Mouse (Mus musculus) hindbrain, embryonic 14.5 days (tissue): ENCODE results near the gene Asb16. TPM values are rescaled to one million over a fixed set of nuclear protein-coding genes. Genes with fewer than 3 reads are reported as not detected.

Experiments used
- ATAC-seq: fragments of 200-750 bp; cut with Nextera tagmentation; 2 replicates; pipeline ENCODE4 v1.8.0; 2017; ENCODE audit warnings: moderate number of reproducible peaks, mild to moderate bottlenecking, moderate TSS enrichment, moderate library complexity; ENCODE audit not compliant: low FRiP score
- DNase-seq: peaks from one replicate; pipeline ENCODE4 v3.0.0-alpha.2; 2015; ENCODE audit warnings: low spot score
- H3K27ac ChIP-seq: fragments of 300-500 bp; sonication (generic); 2 replicates; pipeline ENCODE4 v1.5.1; 2014; ENCODE audit warnings: mild to moderate bottlenecking, moderate library complexity
- H3K27me3 ChIP-seq: fragments of 300-500 bp; sonication (generic); 2 replicates; pipeline ENCODE4 v1.6.1; 2014; ENCODE audit warnings: mild to moderate bottlenecking, low read length, mixed read lengths; ENCODE audit not compliant: control insufficient read depth, insufficient read depth
- H3K36me3 ChIP-seq: fragments of 300-500 bp; sonication (generic); replicated peaks from 2 replicates; pipeline ENCODE4 v1.6.1; 2014; ENCODE audit not compliant: control insufficient read depth, insufficient read depth
- H3K4me1 ChIP-seq: fragments of 300-500 bp; sonication (generic); replicated peaks from 2 replicates; pipeline ENCODE4 v1.6.1; 2014; ENCODE audit warnings: antibody characterized with exemption, low read length, mixed read lengths; ENCODE audit not compliant: control insufficient read depth, insufficient read depth
- H3K4me2 ChIP-seq: fragments of 300-500 bp; sonication (generic); replicated peaks from 2 replicates; pipeline ENCODE4 v1.6.1; 2014; ENCODE audit warnings: mild to moderate bottlenecking, moderate library complexity
- H3K4me3 ChIP-seq: fragments of 300-500 bp; sonication (generic); replicated peaks from 2 replicates; pipeline ENCODE4 v1.5.1; 2014; ENCODE audit warnings: mild to moderate bottlenecking, low read length
- H3K9ac ChIP-seq: fragments of 300-500 bp; sonication (generic); 2 replicates; pipeline ENCODE4 v1.6.1; 2014
- H3K9me3 ChIP-seq: fragments of 300-500 bp; sonication (generic); 2 replicates; pipeline ENCODE4 v1.6.1; 2016; ENCODE audit warnings: low read length; ENCODE audit not compliant: control insufficient read depth
- WGBS: fragments of 180-500 bp; shearing (Covaris S2); extraction: QIAGEN DNeasy Blood & Tissue Kit; methylation state at CpG from one replicate; pipeline ENCODE4 v1.1.7; 2014; 5-methylcytosine and 5-hydroxymethylcytosine counted together
- polyA plus RNA-seq: library from polyadenylated mRNA; unstranded; fragments of >200 nt; fragmentation: Nextera tagmentation; extraction: Ambion mirVana; gene quantifications from 2 replicates; pipeline ENCODE4 v1.2.1, GENCODE M21; 2014

Asb16 gene
- polyA plus RNA-seq, 1 experiment from 2014 or later: 0.07 TPM

DNA sequence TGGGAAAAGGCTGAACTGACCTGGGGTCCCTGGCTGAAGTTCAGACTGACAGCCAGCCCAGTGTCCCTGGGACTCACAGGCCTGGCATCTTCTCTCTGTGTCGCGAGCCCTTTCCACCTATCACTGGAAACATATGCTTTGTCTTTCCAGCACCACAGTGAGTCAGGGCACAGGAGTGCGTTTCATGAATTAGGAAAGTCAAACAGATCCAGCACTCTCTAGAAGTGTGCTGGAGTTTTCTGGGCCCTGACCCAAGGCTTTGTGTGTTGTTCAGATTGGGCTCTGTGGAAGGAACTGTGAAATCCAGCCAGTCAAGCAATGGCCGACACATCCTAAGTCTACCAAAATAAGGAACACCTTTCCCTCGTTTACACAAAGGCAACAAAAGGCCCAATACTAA is 43.3 kb upstream of the Asb16 start:
- peak overlapping the region; percentile 33; the same call in 1 of the 2 replicates for H3K9ac ChIP-seq
- no peaks in the 10 kb centered on the region for H3K27me3 ChIP-seq
- H3K4me1 ChIP-seq: peaks cover 50% of the 10 kb centered on the region
- peak overlapping the region; percentile 48 for H3K4me2 ChIP-seq
- H3K36me3 ChIP-seq: peaks cover 23% of the 10 kb centered on the region
- ATAC-seq (no peak), DNase-seq (no peak)
- H3K27ac ChIP-seq: no peak overlapping the region
- no peaks in the 10 kb centered on the region for H3K9me3 ChIP-seq
- WGBS: 60% methylated on average over 5 of the region's 5 CpGs
- H3K4me3 ChIP-seq: no peak overlapping the region

DNA sequence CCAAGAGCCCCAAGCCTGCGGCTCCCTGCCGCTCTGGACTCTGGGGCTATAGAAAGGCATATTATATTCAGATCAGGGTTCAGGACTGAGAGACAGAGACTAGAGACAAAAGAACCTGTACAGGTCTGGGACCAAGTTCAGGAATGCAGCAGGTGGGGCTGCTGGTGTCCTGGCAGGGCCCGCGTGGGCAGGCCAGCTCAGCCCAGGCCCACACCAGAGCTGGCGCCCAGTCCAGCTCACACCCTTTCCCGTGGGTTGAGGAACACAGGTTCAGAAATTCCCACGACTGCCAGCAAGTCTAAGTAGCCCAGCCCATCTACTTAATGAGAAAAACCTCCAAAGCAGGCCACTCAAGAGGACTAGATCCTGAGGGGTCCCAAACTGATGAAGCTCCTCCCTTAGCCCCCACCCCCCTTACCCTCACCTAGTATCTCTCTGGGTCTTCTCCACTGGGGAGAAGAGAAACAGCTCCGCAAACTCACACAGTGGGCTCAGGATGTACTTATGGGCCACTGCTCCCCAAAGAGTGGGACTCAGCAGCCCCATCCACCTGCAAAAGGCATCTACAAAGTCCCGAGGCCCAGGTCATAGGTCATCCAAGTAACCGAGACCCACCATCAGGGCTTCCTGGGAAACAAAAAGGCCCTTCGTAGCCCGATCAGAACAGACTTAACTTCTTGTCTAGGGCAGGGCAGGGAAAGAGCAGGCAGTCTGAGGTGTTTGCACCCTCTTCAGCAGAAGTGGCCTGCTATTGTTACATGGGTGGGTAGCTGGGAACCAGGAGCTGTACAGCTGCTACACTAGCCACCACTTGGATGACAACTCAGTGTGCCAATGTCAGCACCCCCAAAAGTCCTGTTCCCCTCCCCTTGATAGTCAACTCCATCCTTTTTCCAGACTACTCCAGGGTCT is 42.2 kb upstream of the Asb16 start:
- no peak overlapping the region for H3K4me3 ChIP-seq
- peak overlapping the region; percentile 88 for H3K4me2 ChIP-seq
- 56% methylated on average over 12 of the region's 12 CpGs for WGBS
- H3K27ac ChIP-seq: peak overlapping the region; percentile 95; the same call in 1 of the 2 replicates
- DNase-seq (no peak), ATAC-seq (no peak)
- H3K4me1 ChIP-seq: peaks cover 50% of the 10 kb centered on the region
- H3K36me3 ChIP-seq: peaks cover 23% of the 10 kb centered on the region
- H3K9me3 ChIP-seq: no peaks in the 10 kb centered on the region
- peak overlapping the region; percentile 91 for H3K9ac ChIP-seq
- H3K27me3 ChIP-seq: no peaks in the 10 kb centered on the region

DNA sequence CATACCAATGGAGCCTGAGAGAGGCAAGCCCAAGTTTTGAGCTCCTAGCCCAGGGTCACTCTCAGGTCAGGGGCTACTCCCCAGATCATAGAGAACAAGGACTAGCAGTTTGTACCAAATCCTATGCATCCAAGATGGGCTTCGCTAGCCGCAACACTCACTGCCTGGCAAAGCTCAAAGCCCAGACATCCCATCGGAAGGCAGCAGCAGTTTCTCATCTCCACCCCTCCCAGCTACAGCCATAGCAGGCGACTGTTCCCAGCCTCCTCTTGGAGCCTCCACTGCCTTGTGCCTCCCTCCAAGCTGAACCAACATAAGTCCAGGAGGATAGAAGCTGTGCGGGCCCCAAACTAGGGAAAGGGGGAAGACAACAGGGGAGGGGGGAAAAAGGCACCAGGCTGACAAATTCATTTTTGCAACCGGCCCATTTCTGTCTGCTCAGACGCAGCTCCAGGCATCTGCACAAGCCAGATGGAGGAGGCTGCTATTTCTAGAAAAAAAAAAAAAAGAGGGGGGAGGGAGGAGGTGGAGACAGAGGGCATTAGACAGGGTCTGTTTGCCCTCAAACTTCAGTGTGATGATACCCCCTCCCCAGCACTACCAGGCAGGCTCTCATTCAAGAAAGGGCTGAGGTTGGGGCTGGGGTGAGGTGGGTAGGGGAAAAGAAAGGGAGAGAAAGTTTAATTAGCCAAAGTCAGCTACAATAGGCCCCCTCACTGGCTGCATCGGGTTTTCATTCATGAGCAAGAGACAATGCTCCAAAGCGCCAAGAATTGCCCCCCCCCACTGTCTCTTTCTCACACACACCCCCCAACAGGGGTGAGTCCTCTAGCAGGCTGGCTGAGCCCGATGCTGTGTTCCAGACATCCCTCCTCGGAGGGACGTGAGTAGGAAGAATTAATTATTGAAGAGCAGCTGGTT is 41.0 kb upstream of the Asb16 start:
- Histone ChIP-seq H3K9me3 (no peaks in the 10 kb centered on the region), H3K9ac (peak overlapping the region; percentile 91), H3K4me1 (peaks cover 50% of the 10 kb centered on the region), H3K4me2 (peak overlapping the region; percentile 88), H3K4me3 (peak overlapping the region; percentile 98), H3K27ac (peak overlapping the region; percentile 95), H3K36me3 (peaks cover 13% of the 10 kb centered on the region), H3K27me3 (no peaks in the 10 kb centered on the region)
- DNase-seq: no peak
- 8% methylated on average over 12 of the region's 12 CpGs for WGBS
- peak; percentile 46 for ATAC-seq

GRCm38 (mm10) chr11:102228191-102228545 is 40.4 kb upstream of the Asb16 start:
- Histone ChIP-seq H3K27me3 (no peaks in the 10 kb centered on the region), H3K9me3 (no peaks in the 10 kb centered on the region), H3K4me2 (peak overlapping the region; percentile 88), H3K4me1 (peaks cover 49% of the 10 kb centered on the region), H3K4me3 (peak overlapping the region; percentile 98), H3K36me3 (peaks cover 8% of the 10 kb centered on the region; the same call in 1 of the 2 replicates), H3K27ac (peak overlapping the region; percentile 95), H3K9ac (peak overlapping the region; percentile 91)
- DNase-seq: no peak
- 17% methylated on average over 9 of the region's 9 CpGs for WGBS
- no peak; the same call in 1 of the 2 replicates for ATAC-seq

DNA sequence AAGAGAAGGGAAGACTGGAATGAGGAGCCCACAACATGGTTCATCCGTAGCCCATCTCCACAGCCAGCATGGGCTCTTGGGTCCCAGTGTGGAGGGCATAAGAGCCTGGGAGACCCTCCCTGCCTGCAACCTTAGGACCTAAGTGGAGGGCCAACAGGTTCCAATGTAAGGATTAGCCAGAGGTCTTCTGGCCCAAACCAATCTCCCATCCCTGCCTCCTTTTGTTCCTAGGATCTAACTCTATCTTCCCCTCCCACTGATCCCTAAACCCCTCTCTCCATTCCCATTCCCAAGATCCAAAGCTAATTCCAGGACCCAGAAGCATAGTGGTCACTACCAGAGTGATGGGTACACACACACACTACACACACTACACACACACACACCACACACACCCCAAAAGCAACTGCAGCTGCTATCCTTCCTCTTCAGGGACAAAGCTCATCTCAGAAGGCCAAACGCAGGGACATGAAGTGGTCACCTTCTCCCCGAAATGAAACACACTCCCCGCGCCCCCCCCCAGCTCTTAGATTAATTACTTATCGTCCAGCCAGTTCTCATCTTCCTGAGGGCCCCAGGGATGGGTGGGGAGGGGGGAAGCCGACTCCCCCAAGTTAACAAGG is 39.8 kb upstream of the Asb16 start:
- Histone ChIP-seq H3K4me2 (peak overlapping the region; percentile 88), H3K9ac (peak overlapping the region; percentile 91), H3K4me1 (peaks cover 45% of the 10 kb centered on the region), H3K36me3 (peaks cover 5% of the 10 kb centered on the region; the same call in 1 of the 2 replicates), H3K27ac (peak overlapping the region; percentile 95), H3K9me3 (no peaks in the 10 kb centered on the region), H3K4me3 (peak overlapping the region; percentile 98), H3K27me3 (no peaks in the 10 kb centered on the region)
- ATAC-seq (no peak), DNase-seq (no peak)
- WGBS: 9% methylated on average over 7 of the region's 7 CpGs

GRCm38 (mm10) chr11:102229331-102229953 is 39.1 kb upstream of the Asb16 start:
- peak overlapping the region; percentile 88 for H3K4me2 ChIP-seq
- ATAC-seq: peak; percentile 28
- H3K27ac ChIP-seq: peak overlapping the region; percentile 95
- H3K27me3 ChIP-seq: no peaks in the 10 kb centered on the region
- no peaks in the 10 kb centered on the region for H3K9me3 ChIP-seq
- H3K9ac ChIP-seq: peak overlapping the region; percentile 91
- DNase-seq: peak; percentile 45
- peaks cover 1% of the 10 kb centered on the region; the same call in 1 of the 2 replicates for H3K36me3 ChIP-seq
- peaks cover 43% of the 10 kb centered on the region for H3K4me1 ChIP-seq
- WGBS: 1% methylated on average over 29 of the region's 47 CpGs
- peak overlapping the region; percentile 98 for H3K4me3 ChIP-seq

DNA sequence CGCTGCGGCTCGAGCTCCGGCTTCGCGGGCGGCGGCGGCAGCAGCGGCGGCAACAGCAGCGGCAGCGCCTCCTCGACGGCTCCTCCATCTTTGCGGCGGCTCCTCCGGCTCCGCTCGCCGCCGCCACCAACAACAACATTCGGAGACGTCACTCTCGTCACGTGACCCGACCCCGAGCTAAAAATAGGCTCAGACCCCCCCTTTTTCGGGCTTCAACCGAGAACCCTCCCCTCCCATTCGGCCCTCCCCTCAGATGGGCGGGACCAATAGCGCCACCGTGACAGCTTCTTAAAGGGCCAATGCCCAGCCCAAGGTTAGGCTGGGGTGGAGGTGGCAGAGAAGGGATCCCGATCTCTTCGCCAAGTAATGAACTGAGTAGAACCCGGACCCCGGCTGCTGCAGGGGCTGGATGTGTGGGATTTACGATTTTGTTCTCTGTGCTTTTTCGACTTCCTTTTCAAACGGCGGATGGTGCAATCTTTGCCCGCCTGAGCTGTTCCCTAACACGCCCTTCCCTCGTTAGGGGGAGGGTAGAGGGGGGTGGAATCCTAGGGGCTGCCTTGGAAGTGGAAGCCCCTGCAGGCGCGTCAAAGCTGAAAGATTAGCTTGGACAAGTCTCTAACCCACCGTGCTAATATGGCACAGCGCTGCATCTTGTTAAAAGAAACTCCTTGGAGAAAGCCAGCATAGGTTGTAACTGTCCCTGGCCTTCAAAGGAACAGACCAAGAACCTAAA is 38.4 kb upstream of the Asb16 start, which contains the start of gene Hdac5:
Gene Hdac5, minus strand, starts transcription at position 161 of the 736 bp plus-strand sequence.
- H3K4me3 ChIP-seq: peak within 1 kb of the TSS; percentile 98
- no peaks in the 10 kb centered on the region for H3K9me3 ChIP-seq
- peak within 1 kb of the TSS; percentile 88 for H3K4me2 ChIP-seq
- H3K4me1 ChIP-seq: peaks cover 35% of the 10 kb centered on the region
- peak within 1 kb of the TSS; percentile 95 for H3K27ac ChIP-seq
- H3K27me3 ChIP-seq: no peaks in the 10 kb centered on the region
- peak within 1 kb of the TSS; percentile 91 for H3K9ac ChIP-seq
- ATAC-seq (peak; percentile 89), DNase-seq (peak; percentile 99)
- WGBS: under 1% methylated on average over 49 of the region's 49 CpGs
- H3K36me3 ChIP-seq: no peaks in the 10 kb centered on the region

DNA sequence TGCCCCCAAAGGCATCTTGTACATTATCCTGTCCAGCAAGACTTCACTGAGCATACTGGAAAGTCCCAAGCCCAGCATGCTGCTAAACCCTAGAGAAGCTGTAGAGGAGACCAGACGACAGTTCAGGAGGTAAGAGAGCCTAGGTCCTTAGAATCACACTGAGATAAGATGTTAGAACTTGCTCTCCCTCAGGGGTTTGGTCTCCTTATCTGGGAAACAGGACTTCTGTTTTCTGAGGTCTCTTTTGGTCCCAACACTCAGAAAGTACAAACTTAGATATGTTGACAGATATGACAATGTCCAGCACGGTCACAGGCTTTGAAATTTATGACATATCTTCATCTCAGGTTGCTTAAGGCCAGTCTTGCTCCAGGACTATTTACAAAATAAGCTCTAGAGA is 32.5 kb upstream of the Asb16 start:
- no peaks in the 10 kb centered on the region for H3K27me3 ChIP-seq
- ATAC-seq (no peak), DNase-seq (no peak)
- no peak overlapping the region for H3K27ac ChIP-seq
- WGBS: 72% methylated on average over 2 of the region's 2 CpGs
- no peak overlapping the region for H3K9ac ChIP-seq
- no peak overlapping the region for H3K4me3 ChIP-seq
- H3K4me1 ChIP-seq: no peaks in the 10 kb centered on the region
- no peak overlapping the region for H3K4me2 ChIP-seq
- H3K36me3 ChIP-seq: no peaks in the 10 kb centered on the region
- H3K9me3 ChIP-seq: no peaks in the 10 kb centered on the region
